ENCODE assay signal across 8 mouse cellular contexts in genomic region chr7:115666686-115667382, GRCm38 (mm10).
DNase-seq lines count a peak whose midpoint lies in the region; ATAC-seq and TF ChIP-seq lines count a peak whose summit lies in the region.

No protein-coding gene starts in this region.

- no peaks in the 10 kb centered on the region; the same call in 1 of the 2 replicates for H3K4me1 ChIP-seq in lung, embryonic 14.5 days (ENCODE audit: insufficient read depth)
- H3K4me1 ChIP-seq in limb, embryonic 14.5 days (ENCODE audit: control insufficient read depth, insufficient read depth, low read length): peaks cover 29% of the 10 kb centered on the region
- peaks cover 14% of the 10 kb centered on the region for H3K4me1 ChIP-seq in stomach, embryonic 16.5 days (ENCODE audit: control insufficient read depth, insufficient read depth, low read length)

- no peak overlapping the region for H3K9ac ChIP-seq in lung, embryonic 14.5 days
- H3K9ac ChIP-seq in limb, embryonic 14.5 days (ENCODE audit: low read depth, low read length, severe bottlenecking): no peak overlapping the region
- no peak overlapping the region; the same call in 1 of the 2 replicates for H3K9ac ChIP-seq in stomach, embryonic 16.5 days (ENCODE audit: low read length)

- DNase-seq in adrenal gland, adult (ENCODE audit: inconsistent age in 2 of 2, low spot score in 1 of 2): peak; percentile 11 to 55
- no peak for DNase-seq in adrenal gland, postnatal 36 days
- no peak for DNase-seq in lung, embryonic 14.5 days
- no peak for DNase-seq in lung, adult 18-20 months
- no peak for DNase-seq in limb, embryonic 14.5 days (ENCODE audit: low spot score)
- no peak for DNase-seq in cerebellum, postnatal 14 days
- DNase-seq in adrenal gland, postnatal 25 days: no peak

- no peak for ATAC-seq in lung, embryonic 14.5 days (ENCODE audit: insufficient read depth)
- ATAC-seq in limb, embryonic 14.5 days (ENCODE audit: low FRiP score, low read depth): no peak
- ATAC-seq in stomach, embryonic 16.5 days (ENCODE audit: insufficient read depth, low FRiP score): no peak

- TF ChIP-seq CTCF in lung, embryonic 14.5 days (IDR thresholded peaks at IDR 0.05; ENCODE audit: low read depth): no peak

- WGBS in lung, embryonic 14.5 days: 31% methylated on average over 18 of the region's 18 CpGs
- WGBS in limb, embryonic 14.5 days: 11% methylated on average over 18 of the region's 18 CpGs
- 30% methylated on average over 18 of the region's 18 CpGs for WGBS in stomach, embryonic 16.5 days

- peak overlapping the region; percentile 43 for H3K4me2 ChIP-seq in lung, embryonic 14.5 days
- peak overlapping the region; percentile 45 for H3K4me2 ChIP-seq in limb, embryonic 14.5 days (replicated peaks; ENCODE audit: low read depth, low read length, severe bottlenecking)
- H3K4me2 ChIP-seq in stomach, embryonic 16.5 days (ENCODE audit: low read depth, low read length): peak overlapping the region; percentile 55

- no peaks in the 10 kb centered on the region for H3K36me3 ChIP-seq in lung, embryonic 14.5 days (ENCODE audit: insufficient read depth)
- H3K36me3 ChIP-seq in limb, embryonic 14.5 days (ENCODE audit: control insufficient read depth, insufficient read depth, low read length): no peaks in the 10 kb centered on the region
- no peaks in the 10 kb centered on the region for H3K36me3 ChIP-seq in stomach, embryonic 16.5 days (ENCODE audit: control insufficient read depth, insufficient read depth, low read length)

- H3K9me3 ChIP-seq in lung, embryonic 14.5 days (ENCODE audit: low read depth, low read length): no peaks in the 10 kb centered on the region
- no peaks in the 10 kb centered on the region for H3K9me3 ChIP-seq in limb, embryonic 14.5 days (ENCODE audit: control insufficient read depth, low read length)
- H3K9me3 ChIP-seq in stomach, embryonic 16.5 days (replicated peaks; ENCODE audit: control insufficient read depth, low read length): no peaks in the 10 kb centered on the region

- no peak for TF ChIP-seq POLR2A in limb, embryonic 14.5 days (IDR thresholded peaks at IDR 0.05; ENCODE audit: borderline replicate concordance, extremely low read depth, insufficient read depth, insufficient read length)

- H3K4me3 ChIP-seq in lung, embryonic 14.5 days (ENCODE audit: low read depth, low read length): no peak overlapping the region
- peak overlapping the region; percentile 21 for H3K4me3 ChIP-seq in limb, embryonic 14.5 days (replicated peaks; ENCODE audit: low read length)
- peak overlapping the region; percentile 29 for H3K4me3 ChIP-seq in stomach, embryonic 16.5 days (replicated peaks; ENCODE audit: low read length)

- no peaks in the 10 kb centered on the region for H3K27me3 ChIP-seq in lung, embryonic 14.5 days (ENCODE audit: insufficient read depth, low read length)
- no peaks in the 10 kb centered on the region for H3K27me3 ChIP-seq in limb, embryonic 14.5 days (ENCODE audit: control insufficient read depth, insufficient read depth, low read length)
- no peaks in the 10 kb centered on the region for H3K27me3 ChIP-seq in stomach, embryonic 16.5 days (ENCODE audit: control insufficient read depth, insufficient read depth, low read length)

- no peak overlapping the region for H3K27ac ChIP-seq in lung, embryonic 14.5 days (ENCODE audit: low read depth)
- H3K27ac ChIP-seq in limb, embryonic 14.5 days (replicated peaks; ENCODE audit: low read depth, low read length): peak overlapping the region; percentile 44
- H3K27ac ChIP-seq in stomach, embryonic 16.5 days (ENCODE audit: low read length): no peak overlapping the region

Comparison
In these comparisons a context has a peak if more than half of its experiments do, and no peak if none do; other contexts are left out.
1. DNase-seq: peak in adrenal gland, adult (2 of 2); none in adrenal gland, postnatal 36 days (0 of 2), lung, embryonic 14.5 days (single experiment), lung, adult 18-20 months (0 of 2), limb, embryonic 14.5 days (single experiment), cerebellum, postnatal 14 days (0 of 2) and adrenal gland, postnatal 25 days (single experiment).
2. Peak in every context shown above with its lines, with median percentiles within 50 percentile points of each other: H3K4me2 ChIP-seq.